Mouse (Mus musculus): ENCODE results near the gene Cxcl1.

The Cxcl1 gene

GRCm38 (mm10) chr5:90884628-90885242, 6.3 kb upstream of the Cxcl1 start:
- peak; percentile 81 for DNase-seq (ENCODE audit: low read depth, low spot score)

GRCm38 (mm10) chr5:90888661-90889060, 2.4 kb upstream of the Cxcl1 start:
- DNase-seq (ENCODE audit: low read depth, low spot score), result no peak

- DNase-seq (ENCODE audit: low read depth, low spot score), result no peak
These were observed 398 bp downstream of the Cxcl1 start for GRCm38 (mm10) chr5:90891464-90891813.

GRCm38 (mm10) chr5:90894231-90894630, 3.2 kb downstream of the Cxcl1 start:
- DNase-seq (ENCODE audit: low read depth, low spot score), result no peak

- DNase-seq (ENCODE audit: low read depth, low spot score), result peak; percentile 3
These were observed 6.4 kb downstream of the Cxcl1 start for GRCm38 (mm10) chr5:90897429-90897828.

GRCm38 (mm10) chr5:90899308-90899707, 8.3 kb downstream of the Cxcl1 start:
- DNase-seq (ENCODE audit: low read depth, low spot score), result peak; percentile 1

GRCm38 (mm10) chr5:90900147-90900546, 9.1 kb downstream of the Cxcl1 start:
- DNase-seq (ENCODE audit: low read depth, low spot score), result peak; percentile 73

GRCm38 (mm10) chr5:90900688-90901087, 9.6 kb downstream of the Cxcl1 start:
- peak; percentile 71 for DNase-seq (ENCODE audit: low read depth, low spot score)

- peak; percentile 2 for DNase-seq (ENCODE audit: low read depth, low spot score)
These were observed 11.6 kb downstream of the Cxcl1 start for GRCm38 (mm10) chr5:90902380-90903260.

GRCm38 (mm10) chr5:90903339-90904020, 12.4 kb downstream of the Cxcl1 start, which contains the start of gene Cxcl2:
Gene Cxcl2 (plus strand): TSS chr5:90903871.
- peak; percentile 0 for DNase-seq (ENCODE audit: low read depth, low spot score)

- peak; percentile 96 for DNase-seq (ENCODE audit: low read depth, low spot score)
These were observed 17.9 kb downstream of the Cxcl1 start for GRCm38 (mm10) chr5:90908983-90909382.

- no peak for DNase-seq (ENCODE audit: low read depth, low spot score)
These were observed 28.5 kb downstream of the Cxcl1 start for GRCm38 (mm10) chr5:90919495-90919894.

GRCm38 (mm10) chr5:90922958-90923357, 31.9 kb downstream of the Cxcl1 start:
- no peak for DNase-seq (ENCODE audit: low read depth, low spot score)

GRCm38 (mm10) chr5:90930546-90930945, 39.5 kb downstream of the Cxcl1 start:
- DNase-seq (ENCODE audit: low read depth, low spot score), result peak; percentile 67

GRCm38 (mm10) chr5:90930971-90931851, 40.2 kb downstream of the Cxcl1 start, which contains the start of gene Mthfd2l:
Gene Mthfd2l (plus strand): TSS chr5:90931117.
- peak; percentile 82 for DNase-seq (ENCODE audit: low read depth, low spot score)

- DNase-seq (ENCODE audit: low read depth, low spot score), result peak; percentile 63
These were observed 40.9 kb downstream of the Cxcl1 start for GRCm38 (mm10) chr5:90931911-90932310.

- DNase-seq (ENCODE audit: low read depth, low spot score), result no peak
These were observed 45.7 kb downstream of the Cxcl1 start for GRCm38 (mm10) chr5:90936706-90937105.

Measured in 3T3-L1 (cell line).